Mouse (Mus musculus) adrenal gland, postnatal 10 days (tissue): ENCODE data around the gene Sfn. TPM values are rescaled to one million over a fixed set of nuclear protein-coding genes. Genes with fewer than 3 reads are reported as not detected.

Experiments
- DNase-seq: peaks from one replicate; pipeline ENCODE4 v3.0.0; 2021; ENCODE audit warnings: mixed read lengths
- total RNA-seq, 2 experiments: library from RNA; stranded (reverse); gene quantifications; 2 replicates each; pipeline ENCODE4 v1.2.3; 2021

Gene Sfn
- total RNA-seq, 2 experiments from 2014 or later, result 2.2 to 3.8 TPM

- DNase-seq, result no peak
Observed at GRCm38 (mm10) chr4:133620668-133621067, 18.7 kb upstream of the Sfn start.

- no peak for DNase-seq
Observed at GRCm38 (mm10) chr4:133619473-133620136, 17.6 kb upstream of the Sfn start.

DNA sequence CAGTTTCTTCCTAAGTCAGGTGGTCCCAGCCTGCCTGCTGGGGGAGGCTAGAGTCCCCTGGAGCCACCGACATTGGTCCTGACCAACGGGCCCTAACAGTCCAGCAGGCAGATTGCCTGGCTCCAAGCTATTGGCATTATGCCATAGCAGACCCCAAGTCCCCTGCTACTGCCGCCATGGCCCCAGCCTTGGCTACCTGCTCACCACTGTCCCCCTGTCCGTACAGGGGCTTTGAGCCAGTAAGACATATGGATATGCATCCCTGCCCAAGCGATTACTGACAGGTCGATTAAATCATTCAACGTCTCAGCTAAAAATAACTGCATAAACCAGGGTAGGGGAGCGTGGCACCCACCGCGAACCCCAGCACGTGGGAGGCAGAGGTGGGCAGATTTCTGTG lies 16.0 kb upstream of the Sfn start:
- DNase-seq, result no peak

DNA sequence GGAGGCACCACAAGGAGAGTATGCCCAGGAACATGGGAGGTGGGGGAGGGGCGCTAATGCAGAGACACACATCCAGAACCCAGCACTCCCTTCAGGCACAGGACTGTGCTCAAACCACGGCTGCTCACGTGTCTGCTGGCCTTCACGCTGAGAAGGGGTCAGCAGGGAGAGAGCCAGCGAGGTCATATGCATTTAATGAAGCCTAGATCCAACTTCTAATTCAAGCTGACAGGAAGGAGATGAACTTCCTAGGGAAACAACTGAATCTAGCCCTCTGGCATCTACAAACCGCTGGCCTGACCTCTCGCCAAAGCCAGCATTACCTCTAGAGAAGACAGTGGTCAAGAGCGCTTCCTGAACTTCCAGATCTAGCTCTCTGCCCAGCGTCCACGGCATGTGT lies 13.4 kb upstream of the Sfn start:
- no peak for DNase-seq

DNA sequence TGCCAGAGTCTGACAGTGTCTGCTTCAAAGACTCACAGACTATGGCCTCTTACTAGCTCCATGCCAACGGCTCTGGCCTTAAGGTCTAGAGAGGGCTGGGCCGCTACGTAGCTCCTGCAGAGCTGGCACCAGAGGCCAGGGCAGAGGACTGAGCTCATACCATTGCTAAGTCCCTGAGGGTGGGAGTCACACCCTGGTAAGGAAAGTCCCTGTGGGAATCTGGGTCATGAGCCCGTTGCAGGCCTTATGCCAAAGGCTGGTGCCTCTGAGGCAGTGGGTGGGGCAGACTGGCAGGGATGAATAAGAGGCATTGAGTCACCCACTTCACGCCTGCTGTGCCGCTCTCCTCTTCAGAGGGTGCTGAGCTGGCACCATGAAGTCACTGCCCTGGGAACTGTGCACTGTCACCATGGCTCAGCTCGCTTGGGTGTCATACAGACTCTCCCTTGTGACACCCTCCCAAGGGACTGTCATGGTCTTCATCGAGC lies 12.3 kb upstream of the Sfn start:
- DNase-seq, result peak; percentile 85

DNA sequence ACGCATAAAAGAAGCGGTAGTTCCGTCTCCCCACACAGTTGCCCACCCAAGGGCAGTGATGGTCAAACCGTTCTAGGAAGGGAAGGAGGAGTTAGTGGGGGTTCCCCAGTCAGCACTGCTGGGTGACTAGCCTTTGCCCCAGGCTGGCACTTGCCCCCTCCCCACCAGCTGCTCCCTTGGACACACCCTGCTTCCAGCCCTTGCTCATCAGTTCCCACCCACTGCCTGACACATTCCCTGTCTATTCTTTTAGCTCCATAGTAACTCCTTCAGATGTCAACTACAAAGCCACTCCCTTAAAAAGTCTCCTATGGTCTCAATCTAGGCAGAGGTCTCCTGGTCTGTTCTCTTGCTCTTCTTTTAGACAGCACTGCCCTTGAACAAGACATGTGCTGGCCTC lies 11.9 kb upstream of the Sfn start:
- DNase-seq, result no peak

DNA sequence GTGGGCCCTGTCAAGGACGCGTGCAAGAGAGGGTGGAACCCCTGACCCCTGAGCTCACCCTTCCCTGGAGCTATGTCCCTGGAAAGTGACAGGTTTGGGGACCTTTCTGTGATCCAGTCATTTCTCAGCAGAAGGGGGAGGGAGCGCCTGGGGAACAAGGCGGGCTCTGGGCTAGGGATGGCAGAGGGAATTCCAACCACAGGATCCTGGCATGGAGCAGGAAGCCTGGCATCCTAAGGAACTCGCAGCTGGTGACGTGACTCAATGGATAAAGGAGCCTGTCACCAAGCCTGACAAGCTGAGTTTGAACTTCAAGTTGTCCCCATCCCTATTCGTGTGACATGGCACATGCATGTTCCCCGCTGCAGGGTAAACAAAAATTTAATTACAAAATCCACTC lies 11.1 kb upstream of the Sfn start:
- DNase-seq, result no peak

DNA sequence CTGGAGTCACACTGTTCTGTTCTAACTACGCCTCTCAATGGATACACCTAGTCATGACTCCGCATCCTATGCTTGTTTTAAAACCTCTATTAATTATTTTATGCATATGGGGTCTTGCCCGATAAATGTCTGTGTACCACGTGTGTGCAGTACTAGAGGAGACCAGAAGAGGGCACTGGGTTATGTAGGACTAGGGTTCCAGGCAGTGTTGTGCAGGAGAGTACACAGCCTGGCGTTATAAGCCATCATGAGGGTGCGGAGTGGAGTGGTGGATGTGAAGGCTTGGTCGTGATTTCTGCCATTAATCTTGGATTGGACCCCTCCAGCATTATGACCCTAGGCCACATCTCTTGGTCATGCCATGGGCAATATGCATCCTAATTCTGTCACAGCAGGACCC lies 10.4 kb upstream of the Sfn start:
- DNase-seq, result no peak

- DNase-seq, result no peak
Observed at GRCm38 (mm10) chr4:133611815-133612214, 9.8 kb upstream of the Sfn start.

DNA sequence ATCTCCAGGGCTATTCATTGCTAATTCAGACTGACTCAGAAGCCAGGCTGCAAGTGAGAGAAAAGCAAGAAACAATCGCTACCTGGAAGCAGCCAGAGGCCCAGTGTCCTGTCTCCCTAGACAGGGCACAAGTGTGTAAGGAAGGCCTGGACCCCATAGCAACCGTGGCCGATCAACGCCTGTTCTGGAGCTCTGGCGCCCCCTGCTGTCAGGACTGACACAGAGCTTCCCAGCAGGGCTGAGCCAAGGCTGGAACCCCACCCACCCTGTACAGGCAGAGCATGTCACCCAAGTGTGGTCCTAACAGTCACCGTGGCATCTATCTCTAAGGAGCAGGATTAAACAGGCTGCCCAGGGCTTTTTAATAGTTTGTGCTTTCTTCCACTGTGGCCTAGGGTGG lies 7.8 kb upstream of the Sfn start:
- peak; percentile 91 for DNase-seq

- no peak for DNase-seq
Observed at GRCm38 (mm10) chr4:133607284-133607683, 5.3 kb upstream of the Sfn start.

DNA sequence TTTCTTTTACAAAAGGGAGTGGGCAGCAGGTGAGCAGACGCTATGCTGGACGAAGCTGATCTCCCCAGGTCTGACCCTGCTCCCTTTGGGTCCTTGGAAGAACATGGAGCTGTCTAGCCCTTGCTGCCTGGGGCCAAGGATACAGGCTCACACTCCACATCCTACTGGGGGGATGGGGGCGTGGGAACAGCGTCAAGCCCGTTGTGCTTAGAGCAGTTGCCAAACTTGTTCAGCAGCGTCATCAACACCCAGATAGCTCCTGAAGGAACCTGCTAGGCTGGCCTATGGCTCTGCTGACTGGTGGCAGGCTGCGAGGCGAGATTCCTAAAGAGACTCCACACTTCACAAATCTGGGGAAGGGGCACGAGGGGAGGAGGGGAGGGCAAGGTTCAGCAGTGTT lies 3.4 kb upstream of the Sfn start:
- no peak for DNase-seq

- DNase-seq, result no peak
Observed at GRCm38 (mm10) chr4:133604856-133605255, 2.9 kb upstream of the Sfn start.

GRCm38 (mm10) chr4:133604175-133604574 lies 2.2 kb upstream of the Sfn start:
- no peak for DNase-seq

GRCm38 (mm10) chr4:133603056-133603455 lies 1.1 kb upstream of the Sfn start:
- no peak for DNase-seq

GRCm38 (mm10) chr4:133600306-133600705 lies 1.7 kb downstream of the Sfn start:
- no peak for DNase-seq

DNA sequence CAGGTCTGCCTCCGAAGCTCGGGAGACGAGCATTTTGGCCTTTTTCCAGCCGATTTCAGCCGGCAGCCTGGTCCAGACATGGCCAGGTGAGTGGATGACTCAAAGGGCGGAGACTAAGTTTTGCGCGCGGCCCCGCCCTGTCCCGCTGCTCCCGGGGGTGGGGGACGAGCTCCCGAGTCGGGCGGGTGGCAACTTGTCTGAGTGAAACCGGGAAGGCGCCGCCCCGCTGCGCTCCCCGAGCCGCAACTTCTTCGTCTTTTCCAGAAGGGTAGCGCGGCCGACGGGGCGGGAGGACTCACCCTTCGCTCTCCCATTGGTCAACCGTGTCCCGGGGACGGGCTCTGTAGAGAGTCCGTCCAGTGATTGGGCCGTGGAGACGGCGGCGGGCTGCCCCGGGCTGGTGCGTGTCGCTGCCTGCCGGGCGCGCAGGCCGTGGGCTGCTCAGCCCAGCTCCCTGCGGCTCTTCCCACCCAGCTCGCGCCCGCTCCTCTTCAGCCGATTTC lies 2.3 kb downstream of the Sfn start:
- peak; percentile 94 for DNase-seq

DNA sequence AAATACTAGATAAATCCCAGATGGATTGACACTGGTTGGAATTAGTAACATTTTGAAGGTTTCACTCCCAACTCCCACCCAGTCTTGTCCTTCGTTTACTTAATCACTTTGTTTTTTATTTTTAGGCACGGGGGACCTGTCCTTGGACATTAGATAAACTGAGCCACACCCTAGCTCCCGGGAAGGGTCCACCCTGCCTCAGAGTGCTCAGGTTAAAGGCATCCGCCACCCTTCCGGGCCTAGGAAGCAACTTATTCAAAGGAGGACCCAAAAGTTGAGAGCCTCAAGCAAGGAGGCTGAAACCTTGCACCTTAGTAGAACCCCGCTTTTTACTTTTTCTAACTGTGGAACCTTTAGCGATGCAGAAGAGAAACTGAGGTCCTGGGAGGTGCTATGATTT lies 2.9 kb downstream of the Sfn start:
- no peak for DNase-seq

DNA sequence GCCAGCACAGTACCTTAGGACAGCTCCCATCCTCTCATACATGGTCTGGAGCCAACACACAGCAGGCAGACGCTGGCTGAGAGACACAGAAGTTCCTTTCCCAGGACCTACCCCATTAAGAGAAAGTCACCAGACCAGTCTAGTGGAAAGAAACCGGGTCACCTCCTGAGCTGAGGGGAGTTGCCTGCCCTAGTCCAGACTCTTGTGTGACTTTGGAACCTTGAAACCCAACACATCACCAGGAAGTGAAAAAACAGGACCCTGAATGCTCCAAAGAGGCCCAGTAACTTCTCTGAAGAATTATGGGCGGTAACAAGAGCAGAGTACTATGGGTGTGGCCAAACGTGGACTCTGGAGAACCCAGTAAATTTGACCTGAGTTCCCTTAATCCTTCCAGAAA lies 3.4 kb downstream of the Sfn start:
- DNase-seq, result no peak

GRCm38 (mm10) chr4:133596084-133596483 lies 5.9 kb downstream of the Sfn start:
- DNase-seq, result no peak

DNA sequence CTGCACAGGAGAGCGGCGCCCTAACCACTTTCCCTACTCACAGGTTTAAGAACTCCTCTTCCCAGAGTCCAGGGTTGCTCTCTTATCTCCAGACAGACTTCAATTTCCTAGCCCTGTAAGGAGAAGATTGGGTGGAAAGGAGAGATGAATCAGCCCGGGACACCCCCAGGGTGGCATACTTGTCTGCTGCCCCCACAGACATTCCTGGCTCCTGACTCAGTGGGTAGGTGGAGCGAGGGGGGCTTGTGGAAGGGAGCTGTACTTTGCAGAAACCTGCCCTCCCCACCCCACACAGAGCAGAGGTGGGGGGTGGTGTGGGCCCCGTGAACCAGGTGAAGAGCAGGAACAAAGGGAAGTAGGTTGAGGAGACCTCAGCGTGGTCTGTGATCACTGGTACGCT lies 6.4 kb downstream of the Sfn start:
- DNase-seq, result no peak

DNA sequence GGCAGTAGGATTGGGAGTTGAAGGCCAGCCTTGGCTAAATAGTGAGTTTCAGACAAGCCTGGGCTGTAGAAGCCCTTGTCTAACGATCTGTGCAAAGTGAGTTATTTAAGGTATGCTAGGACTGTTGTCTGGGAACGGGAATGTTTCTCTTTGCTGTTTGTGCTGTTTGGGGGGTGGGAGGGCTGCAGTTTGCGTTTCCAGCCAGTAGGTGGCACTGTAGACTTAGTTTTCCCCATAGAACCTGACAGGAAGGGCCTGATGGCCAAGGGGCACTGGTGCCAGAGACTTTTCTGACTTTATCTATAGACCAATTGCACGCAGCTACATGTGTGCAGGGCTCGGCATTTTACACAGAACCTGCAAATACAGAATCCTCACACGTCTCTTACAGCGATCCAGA lies 9.4 kb downstream of the Sfn start:
- DNase-seq, result peak; percentile 83

DNA sequence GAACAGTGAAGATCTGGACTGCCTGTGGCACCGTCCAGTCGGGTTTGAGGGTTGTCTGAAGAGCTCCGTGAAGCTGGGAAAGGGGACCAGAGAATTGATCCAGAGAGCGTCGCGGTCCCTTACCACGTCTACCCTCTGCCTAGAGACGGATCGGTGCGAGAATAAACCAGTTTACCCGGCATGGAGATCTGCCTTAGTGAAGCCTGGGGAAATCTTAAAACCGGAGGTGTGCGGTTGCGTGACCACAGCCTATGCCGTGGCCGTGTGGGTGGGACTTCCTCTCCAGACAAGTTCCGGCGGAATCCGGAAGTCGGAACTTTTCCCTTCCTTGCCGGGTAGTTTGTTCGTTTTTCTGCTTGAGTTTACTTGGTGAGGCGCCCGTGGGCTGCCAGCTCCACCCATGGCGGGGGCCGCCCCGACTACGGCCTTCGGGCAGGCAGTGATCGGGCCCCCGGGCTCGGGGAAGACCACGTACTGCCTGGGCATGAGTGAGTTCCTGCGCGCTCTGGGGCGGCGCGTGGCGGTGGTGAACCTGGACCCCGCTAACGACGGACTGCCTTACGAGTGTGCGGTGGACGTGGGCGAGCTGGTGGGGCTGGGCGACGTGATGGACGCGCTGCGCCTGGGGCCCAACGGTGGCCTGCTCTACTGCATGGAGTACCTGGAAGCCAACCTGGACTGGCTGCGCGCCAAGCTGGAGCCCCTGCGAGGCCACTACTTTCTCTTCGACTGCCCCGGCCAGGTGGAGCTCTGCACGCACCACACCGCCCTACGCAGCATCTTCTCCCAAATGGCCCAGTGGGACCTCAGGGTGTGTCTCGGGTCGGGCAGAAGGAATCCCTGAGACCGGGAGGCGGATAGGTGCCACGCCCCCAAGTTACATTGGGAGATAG lies 17.7 kb downstream of the Sfn start, which contains the start of gene Gpn2:
Gene Gpn2, plus strand, starts transcription at position 304 of the 893 bp plus-strand sequence.
- peak; percentile 91 for DNase-seq
